Mouse (Mus musculus) forebrain, postnatal 0 days (tissue): ENCODE data around the gene Simc1. TPM values are rescaled to one million over a fixed set of nuclear protein-coding genes. Genes with fewer than 3 reads are reported as not detected.
"Not testable (repeated sequence)": the region's sequence is repeated elsewhere in the genome, so short reads cannot be mapped to it uniquely, and the experiment has no call there.

ENCODE experiments used
- ATAC-seq: fragments of 200-750 bp; cut with Nextera tagmentation; 2 replicates; pipeline ENCODE4 v1.8.0; 2017; ENCODE audit warnings: mild to moderate bottlenecking, moderate library complexity
- DNase-seq: peaks from one replicate; pipeline ENCODE4 v3.0.0-alpha.2; 2015
- H3K27ac ChIP-seq: fragments of 300-500 bp; sonication (generic); 2 replicates; pipeline ENCODE4 v1.5.1; 2014; ENCODE audit warnings: low read depth, mild to moderate bottlenecking, antibody characterized with exemption, low read length, moderate library complexity, mixed read lengths
- H3K27me3 ChIP-seq: fragments of 300-500 bp; sonication (generic); 2 replicates; pipeline ENCODE4 v1.6.1; 2014; ENCODE audit warnings: mild to moderate bottlenecking, low read length, mixed read lengths; ENCODE audit not compliant: insufficient read depth
- H3K36me3 ChIP-seq: fragments of 300-500 bp; sonication (generic); 2 replicates; pipeline ENCODE4 v1.6.1; 2014; ENCODE audit warnings: mild to moderate bottlenecking, moderate library complexity; ENCODE audit not compliant: insufficient read depth
- H3K4me1 ChIP-seq: fragments of 300-500 bp; sonication (generic); 2 replicates; pipeline ENCODE4 v1.6.1; 2014; ENCODE audit warnings: antibody characterized with exemption; ENCODE audit not compliant: insufficient read depth
- H3K4me2 ChIP-seq: fragments of 300-500 bp; sonication (generic); 2 replicates; pipeline ENCODE4 v1.6.1; 2014; ENCODE audit warnings: low read depth, mild to moderate bottlenecking, moderate library complexity
- H3K4me3 ChIP-seq: fragments of 300-500 bp; sonication (generic); 2 replicates; pipeline ENCODE4 v1.5.1; 2014; ENCODE audit warnings: low read depth, low read length, mixed read lengths
- H3K9ac ChIP-seq: fragments of 300-500 bp; sonication (generic); 2 replicates; pipeline ENCODE4 v1.6.1; 2014; ENCODE audit warnings: mild to moderate bottlenecking
- H3K9me3 ChIP-seq: fragments of 300-500 bp; sonication (generic); 2 replicates; pipeline ENCODE4 v1.6.1; 2016; ENCODE audit warnings: low read length
- CTCF ChIP-seq: sonication (generic); IDR thresholded peaks from 2 replicates; pipeline ENCODE4 v1.5.1; 2016; ENCODE audit warnings: antibody characterized with exemption, control low read depth, low read depth
- WGBS: fragments of 180-500 bp; shearing (Covaris S2); extraction: QIAGEN DNeasy Blood & Tissue Kit; methylation state at CpG from one replicate; pipeline ENCODE4 v1.1.7; 2014; 5-methylcytosine and 5-hydroxymethylcytosine counted together
- polyA plus RNA-seq: library from polyadenylated mRNA; unstranded; fragments of >200 nt; fragmentation: Nextera tagmentation; extraction: Ambion mirVana; gene quantifications from 2 replicates; pipeline ENCODE4 v1.2.1, GENCODE M21; 2015
- total RNA-seq: library from RNA; depleted of rRNA; stranded (reverse); fragments of >200 nt; gene quantifications from 2 replicates; pipeline ENCODE4 v1.2.3, GENCODE M21; 2014

Gene Simc1
- total and polyA plus RNA-seq, 2 experiments from 2014 or later: 9.1 to 21.7 TPM

DNA sequence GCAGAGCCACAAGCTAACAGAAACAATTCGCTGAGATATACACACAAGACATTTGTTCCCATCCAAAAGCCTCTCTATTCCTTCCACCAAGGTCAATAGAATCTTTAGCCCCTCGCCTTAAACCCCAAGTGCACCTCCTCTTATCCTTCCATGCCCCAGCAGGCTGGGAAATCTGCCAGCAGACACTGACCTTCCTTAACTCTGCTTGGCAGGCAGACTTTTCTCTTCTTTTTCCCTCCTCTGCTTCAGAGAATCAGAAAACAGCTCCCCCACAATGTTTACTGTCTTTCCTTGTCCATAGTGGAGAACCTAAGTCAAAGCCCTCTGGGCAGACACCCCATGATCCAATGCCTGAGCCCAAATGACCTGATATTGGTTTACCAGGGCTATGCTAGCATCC lies 28.6 kb upstream of the Simc1 start:
- Histone ChIP-seq H3K27me3 (no peaks in the 10 kb centered on the region), H3K4me3 (no peak overlapping the region), H3K36me3 (no peaks in the 10 kb centered on the region), H3K4me2 (no peak overlapping the region), H3K4me1 (no peaks in the 10 kb centered on the region), H3K9ac (no peak overlapping the region), H3K9me3 (no peaks in the 10 kb centered on the region), H3K27ac (no peak overlapping the region)
- 72% methylated on average over 2 of the region's 2 CpGs for WGBS
- TF ChIP-seq CTCF: no peak
- DNase-seq (no peak), ATAC-seq (no peak)

DNA sequence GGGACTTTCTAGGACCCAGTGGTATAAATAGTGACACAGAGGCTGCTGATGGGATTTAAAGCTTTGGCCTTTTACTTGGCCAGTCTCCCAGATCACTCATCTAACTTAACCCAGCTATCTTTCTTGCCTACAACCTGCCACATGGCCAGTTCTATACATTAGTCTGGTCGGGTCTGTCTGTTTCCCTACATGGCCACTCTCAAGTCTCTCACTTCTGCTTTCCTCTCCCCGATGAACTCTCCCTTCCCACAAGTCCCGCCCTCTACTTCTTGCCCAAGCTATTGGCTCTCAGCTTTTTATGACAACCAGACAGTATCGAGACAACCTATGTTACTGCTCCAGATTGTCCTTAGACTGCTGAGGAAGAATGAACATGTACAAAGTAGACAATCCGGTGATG lies 27.9 kb upstream of the Simc1 start:
- Histone ChIP-seq H3K9me3 (no peaks in the 10 kb centered on the region), H3K36me3 (no peaks in the 10 kb centered on the region), H3K4me1 (no peaks in the 10 kb centered on the region), H3K27ac (no peak overlapping the region), H3K9ac (no peak overlapping the region), H3K4me3 (no peak overlapping the region), H3K4me2 (no peak overlapping the region), H3K27me3 (no peaks in the 10 kb centered on the region)
- WGBS: 83% methylated on average over 5 of the region's 5 CpGs
- DNase-seq (no peak), ATAC-seq (no peak)
- TF ChIP-seq CTCF: no peak

DNA sequence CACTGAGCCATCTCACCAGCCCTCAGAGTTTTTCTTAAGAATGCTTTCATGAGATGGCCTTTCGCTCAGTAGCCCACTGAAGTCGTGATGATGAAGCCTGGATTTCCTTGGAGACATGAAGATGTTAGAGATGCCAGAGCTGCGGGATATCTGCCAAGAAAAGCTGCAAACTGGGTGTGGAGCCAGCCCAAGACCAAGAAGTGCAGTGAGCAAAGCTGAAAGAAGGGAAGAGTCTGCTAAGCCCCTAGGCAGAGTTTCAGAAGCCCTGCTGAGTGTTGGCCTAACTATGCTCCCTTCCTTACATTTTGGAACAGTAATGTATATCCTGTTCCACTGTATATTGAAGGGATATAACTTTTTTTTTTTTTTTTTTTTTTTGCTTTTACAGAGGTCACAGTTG lies 24.3 kb upstream of the Simc1 start:
- WGBS: 54% methylated on average over 3 of the region's 3 CpGs
- no peak overlapping the region for H3K9ac ChIP-seq
- H3K4me3 ChIP-seq: no peak overlapping the region
- no peak overlapping the region for H3K4me2 ChIP-seq
- H3K27ac ChIP-seq: no peak overlapping the region
- H3K36me3 ChIP-seq: no peaks in the 10 kb centered on the region
- H3K27me3 ChIP-seq: no peaks in the 10 kb centered on the region
- TF ChIP-seq CTCF: no peak
- no peaks in the 10 kb centered on the region for H3K9me3 ChIP-seq
- no peaks in the 10 kb centered on the region for H3K4me1 ChIP-seq
- ATAC-seq (no peak), DNase-seq (peak; percentile 33)

DNA sequence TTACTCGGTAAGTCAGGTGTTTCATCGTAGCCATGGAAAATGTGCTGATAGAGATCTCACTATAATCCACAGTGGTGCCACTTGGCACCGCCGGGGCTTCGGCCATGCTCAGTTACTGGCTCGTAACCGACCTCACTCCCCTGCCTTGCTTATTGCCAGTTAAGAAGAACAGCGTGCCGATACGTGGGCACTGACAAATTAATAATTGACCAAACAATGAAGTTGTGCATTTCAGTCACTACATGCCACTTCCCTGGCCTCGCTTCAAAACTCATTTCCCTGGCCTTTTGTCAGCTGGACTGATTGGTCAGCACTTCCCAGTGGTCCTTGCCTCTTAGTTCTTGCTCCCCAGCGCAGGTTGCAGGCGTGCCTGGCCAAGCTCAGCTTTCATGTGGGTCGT lies 22.1 kb upstream of the Simc1 start:
- Histone ChIP-seq H3K9me3 (no peaks in the 10 kb centered on the region), H3K36me3 (no peaks in the 10 kb centered on the region), H3K4me2 (no peak overlapping the region), H3K4me1 (no peaks in the 10 kb centered on the region), H3K27me3 (no peaks in the 10 kb centered on the region), H3K9ac (no peak overlapping the region), H3K4me3 (no peak overlapping the region), H3K27ac (no peak overlapping the region)
- ATAC-seq (no peak), DNase-seq (no peak)
- WGBS: 81% methylated on average over 14 of the region's 14 CpGs
- TF ChIP-seq CTCF: no peak

DNA sequence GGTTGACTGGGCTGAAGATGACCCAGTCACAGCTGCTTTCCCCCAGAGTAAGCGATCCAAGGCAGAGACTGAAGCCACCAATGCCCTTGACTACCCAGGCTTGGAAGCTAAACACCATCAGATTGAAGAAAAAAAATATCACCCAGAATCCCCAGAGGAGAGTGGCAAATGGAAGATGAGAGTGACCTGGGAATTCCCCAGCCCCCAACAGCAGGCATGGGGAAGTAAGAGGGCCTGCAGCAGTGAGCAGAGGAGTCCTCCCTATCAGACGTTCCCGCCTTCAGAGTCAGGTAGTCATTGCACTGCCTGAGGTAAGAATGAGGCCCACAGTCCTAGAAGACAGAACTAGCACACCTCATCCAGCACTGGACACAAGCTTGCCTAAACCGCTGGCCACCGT lies 13.2 kb upstream of the Simc1 start:
- H3K36me3 ChIP-seq: no peaks in the 10 kb centered on the region
- no peaks in the 10 kb centered on the region for H3K4me1 ChIP-seq
- H3K4me3 ChIP-seq: no peak overlapping the region
- 85% methylated on average over 5 of the region's 5 CpGs for WGBS
- no peak for TF ChIP-seq CTCF
- no peak overlapping the region for H3K4me2 ChIP-seq
- H3K27me3 ChIP-seq: no peaks in the 10 kb centered on the region
- ATAC-seq (no peak), DNase-seq (no peak)
- H3K9ac ChIP-seq: no peak overlapping the region
- H3K9me3 ChIP-seq: no peaks in the 10 kb centered on the region
- no peak overlapping the region for H3K27ac ChIP-seq

DNA sequence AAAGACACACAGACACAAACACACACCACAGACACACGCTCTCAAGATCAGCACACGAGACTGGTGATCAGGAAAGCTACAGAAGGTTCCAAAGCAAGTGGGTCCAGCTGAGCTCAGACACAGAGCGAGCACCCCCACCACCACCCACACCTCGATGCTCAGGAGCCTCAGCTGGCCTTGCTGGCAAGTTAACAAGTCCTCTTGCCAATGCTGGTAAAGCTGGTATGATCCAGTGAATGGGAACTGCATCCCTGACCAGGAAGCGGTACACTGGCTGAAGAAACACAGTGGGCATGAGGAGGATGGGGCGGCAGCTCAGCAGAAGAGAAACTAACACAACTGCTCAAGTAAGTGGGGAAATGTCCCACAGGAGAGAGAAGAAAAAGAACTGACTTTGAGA lies 12.2 kb upstream of the Simc1 start:
- Histone ChIP-seq H3K9ac (no peak overlapping the region), H3K4me1 (no peaks in the 10 kb centered on the region), H3K36me3 (no peaks in the 10 kb centered on the region), H3K27me3 (no peaks in the 10 kb centered on the region), H3K4me3 (no peak overlapping the region), H3K9me3 (no peaks in the 10 kb centered on the region), H3K4me2 (no peak overlapping the region), H3K27ac (no peak overlapping the region)
- ATAC-seq: no peak
- WGBS: 78% methylated on average over 6 of the region's 6 CpGs
- no peak for DNase-seq
- TF ChIP-seq CTCF: no peak

DNA sequence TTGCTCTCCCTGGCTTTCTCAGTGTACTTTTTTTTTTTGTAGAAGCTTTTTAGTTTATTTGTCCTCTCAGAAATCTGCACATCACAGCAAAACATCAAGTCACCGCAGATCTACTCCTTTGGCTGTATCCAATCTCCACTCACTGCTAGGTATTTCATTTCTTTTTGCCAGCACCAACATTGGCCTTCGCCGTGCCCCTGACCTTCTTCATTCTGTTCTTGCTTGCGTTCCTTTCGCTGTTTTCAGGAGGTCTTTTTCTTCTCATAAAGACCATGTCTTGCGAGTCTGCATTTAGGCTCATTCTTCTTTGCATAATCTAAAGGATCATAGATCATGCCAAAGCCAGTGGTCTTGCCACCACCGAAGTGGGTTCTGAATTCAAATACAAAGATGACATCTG lies 4.0 kb upstream of the Simc1 start:
- 94% methylated on average over 7 of the region's 7 CpGs for WGBS

DNA sequence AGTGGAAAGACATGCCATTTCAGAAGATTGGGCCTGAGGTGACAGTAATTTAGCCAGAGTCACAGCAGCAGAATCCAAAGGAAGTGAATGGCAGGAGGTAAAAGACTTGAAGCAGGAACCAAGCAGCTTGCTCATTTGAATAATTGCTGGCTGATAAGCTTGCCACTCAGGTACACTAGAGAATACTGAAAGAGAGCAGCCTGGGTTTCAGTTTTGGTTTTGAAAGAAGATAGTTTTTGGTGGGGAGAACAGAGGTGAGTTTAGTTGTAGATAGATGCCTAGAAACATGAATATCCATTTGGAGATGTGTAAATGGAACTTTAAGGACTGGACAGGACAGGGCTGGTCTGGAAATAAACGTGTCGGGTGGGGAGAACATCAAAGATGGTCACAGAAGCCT lies 2.2 kb upstream of the Simc1 start:
- no peak overlapping the region for H3K27ac ChIP-seq
- no peaks in the 10 kb centered on the region for H3K9me3 ChIP-seq
- TF ChIP-seq CTCF: no peak
- no peaks in the 10 kb centered on the region; the same call in 1 of the 2 replicates for H3K27me3 ChIP-seq
- no peak overlapping the region for H3K9ac ChIP-seq
- peaks cover 8% of the 10 kb centered on the region; the same call in 1 of the 2 replicates for H3K4me1 ChIP-seq
- DNase-seq: no peak
- 84% methylated on average over 2 of the region's 2 CpGs for WGBS
- no peak for ATAC-seq
- no peaks in the 10 kb centered on the region for H3K36me3 ChIP-seq
- H3K4me2 ChIP-seq: no peak overlapping the region
- H3K4me3 ChIP-seq: no peak overlapping the region

More for the DNA sequence above, 4.0 kb upstream of the Simc1 start:
- not testable (repeated sequence) for H3K36me3 ChIP-seq, H3K9me3 ChIP-seq, H3K4me1 ChIP-seq, ATAC-seq, H3K4me3 ChIP-seq, H3K9ac ChIP-seq, DNase-seq, H3K27me3 ChIP-seq, H3K27ac ChIP-seq, H3K4me2 ChIP-seq
